Mouse (Mus musculus) liver, adult 2 months (tissue): Measurements from ENCODE around the gene Dclk1.

Source experiments
- CTCF ChIP-seq: fragments of 200-500 bp; IDR thresholded peaks from 2 replicates; pipeline ENCODE4 v1.5.1; 2011; ENCODE audit warnings: low read depth, low read length, control low read depth
- POLR2A ChIP-seq: fragments of 200-500 bp; IDR thresholded peaks from 2 replicates; pipeline ENCODE4 v1.6.1; 2011; ENCODE audit warnings: low read length, control low read depth; ENCODE audit not compliant: insufficient read depth; ENCODE audit errors: extremely low read depth

DNA sequence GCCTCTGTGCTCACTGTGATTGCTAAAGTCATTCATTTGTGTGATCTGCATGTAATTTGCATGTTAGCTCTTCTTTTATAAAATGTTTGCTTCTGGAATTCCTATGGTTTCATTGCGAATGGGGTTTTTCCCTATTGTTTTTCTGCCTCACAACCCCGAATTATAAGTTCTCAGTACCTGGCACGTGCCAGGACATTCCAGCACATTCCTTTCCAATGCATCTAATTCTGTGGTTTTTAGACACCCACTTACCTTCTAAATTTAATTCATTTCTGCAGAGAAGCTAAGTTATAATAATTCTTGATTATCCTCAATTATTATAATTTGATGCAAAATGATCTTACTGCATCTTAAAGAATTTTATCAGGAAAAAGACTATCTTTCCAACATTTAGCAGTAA is 118.7 kb downstream of the Dclk1 start:
- TF ChIP-seq POLR2A (no peak), CTCF (no peak)
